Mouse (Mus musculus) retina, postnatal 1 day (tissue): Measurements from ENCODE around the gene Pptc7.

Experiments
- DNase-seq: peaks from one replicate; pipeline ENCODE4 v3.0.0-alpha.2; 2012

Pptc7 gene

GRCm38 (mm10) chr5:122267899-122268298, 16.3 kb upstream of the Pptc7 start:
- DNase-seq: peak; percentile 70

- DNase-seq: no peak
Measured at GRCm38 (mm10) chr5:122268858-122269604, 15.1 kb upstream of the Pptc7 start.

- no peak for DNase-seq
Measured at GRCm38 (mm10) chr5:122272821-122273220, 11.3 kb upstream of the Pptc7 start.

GRCm38 (mm10) chr5:122274785-122275184, 9.4 kb upstream of the Pptc7 start:
- DNase-seq: peak; percentile 43

- DNase-seq: no peak
Measured at GRCm38 (mm10) chr5:122278946-122279345, 5.2 kb upstream of the Pptc7 start.

- no peak for DNase-seq
Measured at GRCm38 (mm10) chr5:122279799-122280421, 4.3 kb upstream of the Pptc7 start.

GRCm38 (mm10) chr5:122280422-122280826, 3.7 kb upstream of the Pptc7 start:
- no peak for DNase-seq

- DNase-seq: peak; percentile 65
Measured at GRCm38 (mm10) chr5:122280827-122281462, 3.2 kb upstream of the Pptc7 start.

GRCm38 (mm10) chr5:122283828-122284182, 360 bp upstream of the Pptc7 start:
- no peak for DNase-seq

- peak; percentile 65 for DNase-seq
Measured at GRCm38 (mm10) chr5:122285029-122285766, 1.0 kb downstream of the Pptc7 start.

- DNase-seq: no peak
Measured at GRCm38 (mm10) chr5:122285767-122286150, 1.6 kb downstream of the Pptc7 start.

GRCm38 (mm10) chr5:122286191-122286590, 2.0 kb downstream of the Pptc7 start:
- DNase-seq: no peak

- DNase-seq: no peak
Measured at GRCm38 (mm10) chr5:122287026-122287425, 2.9 kb downstream of the Pptc7 start.

GRCm38 (mm10) chr5:122288147-122288811, 4.1 kb downstream of the Pptc7 start:
- no peak for DNase-seq

- DNase-seq: no peak
Measured at GRCm38 (mm10) chr5:122291149-122291548, 7.0 kb downstream of the Pptc7 start.

GRCm38 (mm10) chr5:122291553-122292339, 7.6 kb downstream of the Pptc7 start:
- DNase-seq: no peak

- DNase-seq: no peak
Measured at GRCm38 (mm10) chr5:122293131-122293530, 9.0 kb downstream of the Pptc7 start.

- DNase-seq: no peak
Measured at GRCm38 (mm10) chr5:122294219-122294735, 10.1 kb downstream of the Pptc7 start.

- no peak for DNase-seq
Measured at GRCm38 (mm10) chr5:122295113-122295935, 11.2 kb downstream of the Pptc7 start.

GRCm38 (mm10) chr5:122300071-122300518, 15.9 kb downstream of the Pptc7 start:
- DNase-seq: no peak
